Comparison of ENCODE assay signal across 7 mouse cellular contexts in the genomic region with DNA sequence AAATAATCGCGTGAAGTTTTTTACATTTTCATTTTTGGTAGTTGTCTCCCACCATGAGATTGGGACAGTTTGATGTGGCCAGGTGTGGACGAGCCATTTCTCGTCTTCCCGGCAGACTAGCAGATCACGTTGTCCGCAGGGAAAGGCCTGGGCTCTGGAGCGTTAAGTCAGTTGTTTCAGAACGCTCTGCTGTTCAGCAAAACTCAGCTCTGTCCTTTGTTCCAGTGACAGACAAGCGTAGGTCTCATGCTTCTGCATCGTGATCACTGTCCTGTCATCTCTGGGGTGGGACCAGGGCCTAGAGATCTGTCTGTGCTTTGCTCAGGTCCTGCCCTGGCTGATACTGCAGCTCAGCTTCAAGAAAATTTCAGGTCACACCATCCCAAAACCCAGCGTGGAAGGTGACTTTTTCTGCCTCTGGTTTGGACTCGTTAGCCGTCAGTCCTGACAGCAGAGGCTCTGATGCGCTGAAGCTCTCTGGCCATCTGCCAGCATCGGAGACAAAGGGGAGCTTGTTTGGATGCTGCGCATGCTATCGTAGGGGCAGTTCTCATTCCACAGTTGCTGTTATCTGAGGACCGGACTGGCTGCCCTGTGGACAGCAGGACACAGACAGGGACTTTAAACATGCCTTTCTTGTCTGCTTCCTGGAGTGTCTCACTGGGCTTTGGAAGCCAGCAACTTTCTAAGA. TPM values are rescaled to one million over a fixed set of nuclear protein-coding genes. Genes with fewer than 3 reads are reported as not detected.
A peak's percentile ranks its signal among the peaks of the same experiment; 100 is the strongest.
DNase-seq lines count a peak whose midpoint lies in the region.

No protein-coding gene starts in this region.

- peak; percentile 24 for DNase-seq in cerebellum, adult 11-12 months
- DNase-seq in cerebellum, postnatal 14 days: peak; percentile 61 to 71
- peak; percentile 48 to 51 for DNase-seq in heart, adult 18-20 months
- DNase-seq in layer of hippocampus, adult 18-20 months (ENCODE audit: low spot score in 2 of 2): peak; percentile 30 to 60
- peak; percentile 68 for DNase-seq in mesoderm, embryonic 11.5 days (ENCODE audit: low read depth, low spot score)
- peak; percentile 88 for DNase-seq in testis, postnatal 10 days (ENCODE audit: low spot score)
- no peak for DNase-seq in adrenal gland, adult (ENCODE audit: inconsistent age in 2 of 2, low spot score in 1 of 2)

RNA-seq across cellular contexts. Expression of gene Synm, which starts 45.6 kb away (rescaled TPM):
- 10 to 100 TPM in 1 of 2 experiments, 1 to 10 TPM in 1; 9.6 to 10.6 TPM for total RNA-seq in heart, adult 18-20 months (2021)
- total RNA-seq in layer of hippocampus, adult 18-20 months (2021): 10 to 100 TPM; 24.5 to 26.1 TPM

Comparison
In these comparisons a context has a peak if more than half of its experiments do, and no peak if none do; other contexts are left out.
1. DNase-seq: peak in cerebellum, adult 11-12 months (single experiment), cerebellum, postnatal 14 days (2 of 2), heart, adult 18-20 months (2 of 2), layer of hippocampus, adult 18-20 months (2 of 2), mesoderm, embryonic 11.5 days (single experiment) and testis, postnatal 10 days (single experiment); none in adrenal gland, adult (0 of 2).